Mouse (Mus musculus): ENCODE measurements around the gene Cdc7. TPM values are rescaled to one million over a fixed set of nuclear protein-coding genes. Genes with fewer than 3 reads are reported as not detected.

The Cdc7 gene
- total RNA-seq, 2 experiments from 2014 or later, result 12.9 to 13.7 TPM

DNA sequence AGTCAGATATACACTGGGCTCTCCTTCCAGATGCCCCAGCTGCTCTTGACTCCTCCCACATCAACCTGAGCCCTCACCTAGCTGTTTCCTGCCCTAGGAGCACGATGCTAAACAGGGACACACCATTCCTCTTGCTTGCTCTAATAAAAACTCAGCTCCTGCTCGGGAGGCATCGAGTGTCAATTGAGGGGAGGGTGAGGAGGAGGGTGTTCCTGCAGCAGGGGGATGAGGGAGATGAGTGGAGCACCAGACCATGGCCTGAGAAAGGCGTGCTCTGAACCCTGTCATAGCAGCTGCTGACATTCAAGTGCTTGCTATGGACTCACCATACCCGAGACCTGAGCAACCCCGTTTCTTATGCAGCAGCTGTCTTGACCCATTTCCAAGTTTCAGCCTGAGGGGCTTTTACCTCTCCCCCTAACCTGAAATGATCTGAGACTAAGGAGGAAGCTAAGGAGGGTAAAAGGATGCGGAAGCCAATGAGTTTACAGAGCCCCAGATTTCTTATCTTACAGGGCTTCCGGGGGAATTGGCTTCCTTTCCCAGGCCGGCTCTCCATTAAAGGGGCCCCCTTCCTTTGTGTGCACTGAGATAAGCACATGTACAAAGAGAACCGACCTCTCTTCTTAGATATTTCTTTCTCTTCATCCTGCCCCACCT, 51.4 kb downstream of the Cdc7 start:
- intact Hi-C loops (cut with DNase I), result no loop called here
- TF ChIP-seq CTCF (IDR thresholded peaks at IDR 0.05), result no peak
- DNase-seq (ENCODE audit: extremely low spot score in 1 of 2, low spot score in 2 of 2), result no peak
- Histone ChIP-seq H3K4me3 (no peak overlapping the region), H3K27ac (no peak overlapping the region)

GRCm38 (mm10) chr5:107016538-107016937, 52.4 kb downstream of the Cdc7 start:
- Histone ChIP-seq H3K4me3 (no peak overlapping the region), H3K27ac (no peak overlapping the region)
- DNase-seq (ENCODE audit: extremely low spot score in 1 of 2, low spot score in 2 of 2), result no peak
- intact Hi-C loops (cut with DNase I), result no loop called here
- TF ChIP-seq CTCF (IDR thresholded peaks at IDR 0.05), result no peak

DNA sequence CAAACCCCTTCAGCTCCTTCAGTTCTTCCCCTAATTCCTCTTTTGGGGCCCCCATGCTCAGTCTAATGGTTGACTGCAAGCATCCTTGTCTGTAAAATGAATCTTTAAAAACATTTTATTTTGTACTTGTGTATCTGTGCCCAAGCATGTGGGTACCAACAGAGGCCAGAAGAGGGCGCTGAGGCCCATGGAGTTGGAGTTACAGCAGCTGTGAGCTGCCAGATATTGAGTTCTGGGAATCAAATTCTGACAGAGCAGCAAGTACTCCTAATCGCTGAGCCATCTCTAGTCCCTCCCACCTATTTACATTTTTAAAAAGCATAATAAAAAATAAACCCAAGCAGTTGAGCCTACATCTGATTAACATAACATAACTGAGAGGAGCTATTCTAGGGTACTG, 53.4 kb downstream of the Cdc7 start:
- Histone ChIP-seq H3K27ac (no peak overlapping the region), H3K4me3 (no peak overlapping the region)
- no peak; the same call in none of the 2 replicates for TF ChIP-seq CTCF (IDR thresholded peaks at IDR 0.05)
- intact Hi-C loops (cut with DNase I), result no loop called here
- no peak for DNase-seq (ENCODE audit: extremely low spot score in 1 of 2, low spot score in 2 of 2)

GRCm38 (mm10) chr5:107019057-107019456, 54.9 kb downstream of the Cdc7 start:
- Histone ChIP-seq H3K4me3 (no peak overlapping the region), H3K27ac (no peak overlapping the region)
- no peak for TF ChIP-seq CTCF (IDR thresholded peaks at IDR 0.05)
- no peak for DNase-seq (ENCODE audit: extremely low spot score in 1 of 2, low spot score in 2 of 2)
- intact Hi-C loops (cut with DNase I), result no loop called here

DNA sequence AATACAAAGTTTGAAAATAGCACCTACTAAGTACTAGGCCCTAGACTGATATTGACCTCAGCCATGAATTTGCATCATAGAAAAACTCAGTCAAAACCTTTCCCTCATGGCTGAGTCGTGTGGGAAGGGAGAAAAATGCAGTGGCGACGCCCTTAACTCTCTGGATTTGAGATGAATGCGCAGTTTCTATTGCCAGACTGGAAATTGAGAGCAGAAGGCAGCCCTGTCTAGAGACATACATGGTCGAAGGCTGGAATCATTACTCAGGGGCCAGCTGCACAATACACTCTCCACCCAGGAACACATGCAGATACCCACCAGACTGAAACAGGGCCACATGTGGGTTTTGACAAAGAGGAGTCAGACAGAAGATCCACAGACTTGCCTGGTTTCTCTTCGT, 55.8 kb downstream of the Cdc7 start:
- TF ChIP-seq CTCF (IDR thresholded peaks at IDR 0.05), result no peak
- Histone ChIP-seq H3K27ac (no peak overlapping the region), H3K4me3 (no peak overlapping the region)
- DNase-seq (ENCODE audit: extremely low spot score in 1 of 2, low spot score in 2 of 2), result no peak
- intact Hi-C loops (cut with DNase I), result no loop called here

DNA sequence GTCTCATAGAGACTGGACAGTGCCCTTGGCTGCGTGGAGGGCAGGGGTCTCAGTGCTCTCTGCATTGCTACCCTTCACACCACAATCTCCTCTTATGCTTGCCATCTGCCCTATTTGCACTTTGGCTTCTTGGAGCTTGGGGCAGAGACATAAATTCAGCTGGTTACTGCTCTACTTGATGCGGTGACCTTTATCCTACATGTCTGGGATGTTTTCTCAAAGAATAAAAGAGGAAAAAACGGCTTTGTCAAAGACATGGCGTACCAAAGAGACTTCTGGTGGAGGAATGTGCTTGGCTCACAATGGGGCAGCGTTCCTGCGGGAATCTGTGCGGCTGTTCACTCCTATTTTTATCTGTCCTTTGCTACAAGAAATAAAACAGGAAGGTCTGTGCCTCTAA, 56.2 kb downstream of the Cdc7 start:
- no peak overlapping the region for H3K4me3 ChIP-seq
- no peak for TF ChIP-seq CTCF (IDR thresholded peaks at IDR 0.05)
- DNase-seq (ENCODE audit: extremely low spot score in 1 of 2, low spot score in 2 of 2), result no peak
- intact Hi-C loops (cut with DNase I), result no loop called here
- no peak overlapping the region for H3K27ac ChIP-seq

GRCm38 (mm10) chr5:107021291-107022063, 57.4 kb downstream of the Cdc7 start:
- intact Hi-C loops (cut with DNase I), result no loop called here
- no peak overlapping the region for H3K27ac ChIP-seq
- TF ChIP-seq CTCF (IDR thresholded peaks at IDR 0.05), result no peak
- DNase-seq (ENCODE audit: extremely low spot score in 1 of 2, low spot score in 2 of 2), result no peak
- H3K4me3 ChIP-seq, result no peak overlapping the region

- no peak overlapping the region for H3K4me3 ChIP-seq
- no peak for DNase-seq (ENCODE audit: extremely low spot score in 1 of 2, low spot score in 2 of 2)
- intact Hi-C loops (cut with DNase I), result no loop called here
- H3K27ac ChIP-seq, result no peak overlapping the region
- TF ChIP-seq CTCF (IDR thresholded peaks at IDR 0.05), result no peak
Measured at GRCm38 (mm10) chr5:107022064-107022428, 57.9 kb downstream of the Cdc7 start.

DNA sequence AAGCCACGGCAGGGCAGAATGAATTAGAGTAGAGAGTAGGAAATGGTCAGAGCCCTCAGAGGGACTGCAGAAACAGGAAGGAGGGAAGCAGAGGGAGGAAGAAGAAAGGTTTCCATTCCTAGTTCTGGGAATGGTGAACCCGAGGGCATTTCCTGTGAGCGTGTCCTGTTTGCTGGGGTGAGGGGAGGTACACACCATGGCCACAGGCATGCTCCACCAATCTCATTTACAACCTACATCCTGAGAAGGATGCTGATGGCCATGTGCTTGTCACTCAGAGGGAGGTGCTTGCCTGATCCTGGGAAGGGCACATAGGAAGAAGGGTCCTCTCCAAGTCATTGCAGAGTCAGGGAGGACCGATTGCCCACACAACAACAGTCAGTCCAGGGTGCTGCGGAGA, 59.8 kb downstream of the Cdc7 start:
- intact Hi-C loops (cut with DNase I), result no loop called here
- H3K4me3 ChIP-seq, result no peak overlapping the region
- no peak for TF ChIP-seq CTCF (IDR thresholded peaks at IDR 0.05)
- no peak overlapping the region for H3K27ac ChIP-seq
- no peak for DNase-seq (ENCODE audit: extremely low spot score in 1 of 2, low spot score in 2 of 2)

DNA sequence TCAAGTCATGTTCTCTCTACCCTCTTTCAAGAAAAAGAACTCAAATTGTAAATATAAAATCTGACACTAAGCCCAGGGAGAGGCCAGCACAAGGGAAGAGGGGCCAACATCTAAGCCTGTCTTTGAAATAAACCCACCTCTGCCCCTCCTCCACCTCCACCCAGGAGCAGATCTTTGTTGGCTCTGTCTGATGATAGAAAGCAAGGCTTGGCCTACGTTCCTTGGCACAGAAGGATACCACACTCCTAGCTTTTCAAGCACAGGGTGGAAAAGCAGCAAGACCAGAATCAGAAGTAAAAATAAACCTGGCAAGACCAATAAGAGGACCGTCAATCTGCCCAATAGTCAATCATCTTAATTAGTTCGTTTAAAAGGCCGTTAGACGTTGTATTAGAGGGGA, 61.2 kb downstream of the Cdc7 start:
- H3K4me3 ChIP-seq, result no peak overlapping the region
- intact Hi-C loops (cut with DNase I), result no loop called here
- DNase-seq (ENCODE audit: extremely low spot score in 1 of 2, low spot score in 2 of 2), result no peak
- H3K27ac ChIP-seq, result no peak overlapping the region
- TF ChIP-seq CTCF (IDR thresholded peaks at IDR 0.05), result no peak

GRCm38 (mm10) chr5:107025809-107026208, 61.7 kb downstream of the Cdc7 start:
- Histone ChIP-seq H3K27ac (no peak overlapping the region), H3K4me3 (no peak overlapping the region)
- no peak for TF ChIP-seq CTCF (IDR thresholded peaks at IDR 0.05)
- intact Hi-C loops (cut with DNase I), result no loop called here
- no peak for DNase-seq (ENCODE audit: extremely low spot score in 1 of 2, low spot score in 2 of 2)

DNA sequence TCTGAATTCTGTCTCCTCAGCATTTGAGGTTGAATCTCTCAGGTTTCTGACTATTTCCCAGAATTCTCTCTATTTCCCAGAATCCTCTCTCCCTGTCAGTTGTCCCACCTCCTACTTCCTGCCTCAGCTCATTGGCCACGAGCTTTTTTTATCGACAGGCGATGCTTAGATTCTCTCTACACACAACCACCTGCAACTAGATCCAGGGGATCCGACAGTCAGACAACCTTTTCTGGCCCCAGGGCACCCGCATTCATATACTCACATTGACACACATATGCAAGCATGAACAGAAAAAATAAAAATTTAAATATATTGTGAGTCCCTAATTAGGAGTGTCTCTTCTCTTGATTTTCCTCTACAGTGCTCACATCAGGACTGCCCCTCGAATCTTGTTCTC, 63.5 kb downstream of the Cdc7 start:
- H3K4me3 ChIP-seq, result no peak overlapping the region
- no peak for TF ChIP-seq CTCF (IDR thresholded peaks at IDR 0.05)
- H3K27ac ChIP-seq, result no peak overlapping the region
- intact Hi-C loops (cut with DNase I), result no loop called here
- no peak for DNase-seq (ENCODE audit: extremely low spot score in 1 of 2, low spot score in 2 of 2)

DNA sequence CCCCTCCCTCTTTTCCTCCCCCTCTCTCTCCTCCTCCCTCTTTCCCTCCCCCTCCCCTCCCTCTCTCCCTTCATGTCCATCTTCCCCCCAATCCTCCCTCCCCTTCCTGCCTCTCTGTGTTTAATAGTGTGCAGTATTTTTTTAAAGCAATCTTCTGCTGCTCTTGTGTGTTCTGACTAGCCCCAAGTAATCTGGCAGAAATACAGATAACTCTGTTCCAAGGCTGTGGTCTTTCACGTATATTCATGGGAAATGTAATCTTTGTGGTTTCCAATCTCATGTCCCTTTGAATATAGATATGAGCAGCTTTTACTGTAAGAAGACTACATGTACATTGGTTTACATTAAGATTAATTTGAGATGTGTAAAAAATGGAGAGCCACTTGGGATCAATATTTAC, 64.4 kb downstream of the Cdc7 start:
- intact Hi-C loops (cut with DNase I), result no loop called here
- no peak for DNase-seq (ENCODE audit: extremely low spot score in 1 of 2, low spot score in 2 of 2)
- H3K4me3 ChIP-seq, result no peak overlapping the region
- H3K27ac ChIP-seq, result no peak overlapping the region
- no peak for TF ChIP-seq CTCF (IDR thresholded peaks at IDR 0.05)

Measured in left cerebral cortex, adult 2 months (tissue).